Mouse (Mus musculus): ENCODE data around the gene Tgfbr1. TPM values are rescaled to one million over a fixed set of nuclear protein-coding genes. Genes with fewer than 3 reads are reported as not detected.
A peak's percentile ranks its signal among the peaks of the same experiment; 100 is the strongest.
"Not testable (repeated sequence)": the region's sequence is repeated elsewhere in the genome, so short reads cannot be mapped to it uniquely, and the experiment has no call there.

Tgfbr1 gene
- total RNA-seq, 2 experiments from 2014 or later = 24.8 to 26.4 TPM

DNA sequence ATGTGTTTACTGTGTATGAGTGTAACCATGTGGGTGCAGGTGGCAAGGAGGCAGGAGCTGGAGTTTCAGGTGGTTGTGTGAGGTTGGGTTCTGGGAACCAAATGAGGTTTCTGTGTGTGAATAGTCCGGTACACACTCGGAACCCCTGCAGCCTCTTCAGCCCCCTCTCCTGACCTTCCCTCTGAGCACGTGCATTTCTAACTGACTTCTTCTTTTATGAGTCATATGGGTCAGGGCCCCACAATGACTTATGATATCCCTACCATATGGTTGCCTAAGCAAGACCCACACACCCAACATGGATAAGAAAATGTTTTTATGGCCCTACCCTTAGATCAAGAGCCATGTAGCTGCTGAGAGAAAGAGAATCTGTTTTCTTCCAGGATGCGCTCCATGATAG, 6.0 kb upstream of the Tgfbr1 start:
- DNase-seq = no peak

DNA sequence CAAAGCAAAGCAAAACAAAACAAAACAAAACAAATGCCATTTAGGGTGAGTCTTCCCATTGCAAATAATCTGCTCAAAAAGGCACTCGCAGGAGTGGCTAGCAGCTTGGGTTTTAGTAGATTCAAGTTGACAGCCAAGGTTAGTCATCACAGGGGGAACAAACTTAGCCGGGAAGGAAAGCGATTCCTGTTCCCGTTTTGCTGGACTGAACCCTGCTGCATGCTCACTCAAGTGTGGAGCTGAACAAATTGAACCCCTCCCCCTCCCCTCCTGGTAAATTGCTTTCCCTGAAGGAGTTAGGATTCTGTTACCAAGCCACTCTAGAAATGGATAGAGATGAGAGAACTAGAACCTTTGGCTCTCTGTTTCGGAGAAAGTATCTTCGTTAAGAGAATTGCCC, 3.3 kb upstream of the Tgfbr1 start:
- DNase-seq = no peak

DNA sequence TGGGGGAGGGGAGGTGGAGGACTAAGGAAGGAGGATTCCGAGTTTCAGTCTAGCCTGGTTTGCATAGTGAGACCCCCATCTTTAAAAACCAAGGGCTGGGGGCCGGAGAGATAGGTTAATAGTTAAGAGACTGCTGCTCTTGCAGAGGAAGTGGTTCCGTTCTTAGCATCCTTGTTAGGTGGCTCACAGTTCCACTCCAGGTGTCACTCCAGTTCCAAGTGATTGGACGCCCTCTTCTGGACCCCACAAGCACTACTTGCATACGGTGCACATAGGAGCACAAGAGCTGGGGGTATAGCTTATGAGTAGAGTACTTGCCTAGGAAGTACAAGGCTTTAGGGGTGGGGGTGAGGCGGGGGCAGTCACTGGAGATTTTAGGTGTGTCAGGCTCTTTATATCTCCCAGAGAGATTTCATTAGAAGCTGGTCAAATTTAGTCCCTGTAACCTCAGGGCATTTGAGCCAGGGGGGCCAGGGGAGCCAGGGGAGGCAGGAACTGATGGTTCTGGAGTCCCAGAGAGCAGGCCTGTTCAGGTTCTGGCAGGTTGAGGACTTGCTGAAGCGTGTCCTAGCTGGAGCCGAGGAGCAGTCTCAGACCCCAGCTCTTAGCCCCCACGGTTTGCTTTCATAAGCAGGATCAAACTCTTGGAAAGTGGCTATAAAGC, 1.5 kb upstream of the Tgfbr1 start:
- DNase-seq = peak; percentile 47

DNA sequence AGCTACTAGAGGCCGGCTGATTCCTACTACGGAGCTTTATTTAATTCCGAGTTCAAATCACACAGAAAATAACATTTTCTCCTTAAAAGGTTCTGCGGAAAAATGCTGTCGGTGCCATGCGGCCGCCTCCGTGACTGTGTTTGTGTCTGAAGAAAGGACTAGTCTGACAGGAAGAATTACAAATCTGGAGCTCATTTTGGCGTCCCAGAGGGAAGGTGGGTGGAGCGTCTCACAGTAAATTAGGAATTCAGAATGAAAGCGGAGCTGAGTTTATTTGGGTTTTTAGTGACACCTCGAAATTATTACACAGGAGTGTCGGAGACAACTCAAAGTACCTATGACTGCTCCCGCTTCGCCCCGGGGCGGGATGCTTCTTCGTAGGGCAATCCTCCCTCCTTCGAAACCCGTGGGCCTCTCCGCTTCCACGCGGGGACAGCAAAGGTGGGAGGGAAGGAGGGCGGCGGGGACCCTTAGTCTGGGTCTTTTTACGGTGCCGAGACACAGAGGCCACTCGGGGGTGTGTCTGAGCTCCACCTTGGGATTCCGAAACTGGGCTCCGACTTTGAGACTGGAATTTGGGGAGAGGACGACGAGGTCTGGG, 861 bp upstream of the Tgfbr1 start:
- DNase-seq = peak; percentile 60

DNA sequence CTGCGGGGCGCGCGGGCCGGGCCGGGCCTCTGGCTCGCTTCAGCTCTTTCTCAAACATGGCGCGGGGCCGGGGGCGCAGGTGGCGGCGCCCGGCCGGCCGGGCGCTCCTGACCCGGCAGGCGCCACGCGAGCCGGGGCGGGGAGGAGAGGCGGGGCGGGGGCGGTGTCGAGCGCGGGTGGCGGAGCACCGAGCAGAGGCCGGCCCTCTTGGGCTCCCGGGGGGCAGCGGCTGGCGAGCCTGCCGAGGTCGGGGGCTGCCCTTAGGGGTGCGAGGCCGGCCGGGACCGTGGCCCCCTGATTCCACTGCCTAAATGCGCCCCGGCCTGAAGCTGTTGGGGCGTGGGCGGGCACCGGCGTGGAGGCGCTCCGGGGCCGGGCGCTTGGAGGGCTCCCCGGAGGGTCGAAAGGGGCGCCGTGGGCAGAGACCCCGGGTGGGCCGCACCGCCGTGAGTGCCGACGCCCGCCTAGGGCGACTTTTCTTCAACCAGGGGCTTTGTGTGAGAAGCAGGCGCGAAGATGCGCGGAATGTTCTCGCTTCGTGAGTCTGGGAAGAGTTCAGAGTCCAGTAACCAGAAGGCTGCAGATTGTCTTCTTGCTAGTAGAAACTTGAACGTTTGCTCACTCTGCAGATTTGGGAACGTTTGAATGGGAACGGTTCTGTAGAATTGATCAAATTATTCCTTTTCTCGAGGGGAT, 542 bp downstream of the Tgfbr1 start:
- DNase-seq = peak; percentile 89

- DNase-seq = no peak
Measured at GRCm38 (mm10) chr4:47354304-47354703, 1.3 kb downstream of the Tgfbr1 start.

DNA sequence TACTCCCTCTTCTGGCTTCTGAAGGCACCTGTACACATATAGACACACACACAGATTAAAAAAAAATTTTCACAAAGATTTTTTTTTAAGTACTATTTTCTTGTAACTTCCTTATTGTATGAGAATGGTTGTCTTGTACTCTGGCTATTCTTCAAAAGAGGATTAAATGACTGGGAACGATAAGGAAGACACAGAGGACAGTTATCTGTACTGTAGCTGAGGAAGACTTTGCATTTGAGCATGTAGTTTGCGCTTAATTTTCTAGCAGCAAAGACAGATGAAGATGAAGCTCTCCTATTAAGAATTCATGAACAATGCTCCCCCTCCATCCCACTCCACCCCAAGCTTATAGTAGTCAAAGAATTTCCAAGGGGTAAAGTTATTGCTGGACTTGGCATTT, 9.6 kb downstream of the Tgfbr1 start:
- DNase-seq = no peak

- DNase-seq = no peak
Measured at GRCm38 (mm10) chr4:47363134-47363533, 10.1 kb downstream of the Tgfbr1 start.

GRCm38 (mm10) chr4:47368717-47369116, 15.7 kb downstream of the Tgfbr1 start:
- no peak for DNase-seq

GRCm38 (mm10) chr4:47378716-47379115, 25.7 kb downstream of the Tgfbr1 start:
- no peak for DNase-seq

DNA sequence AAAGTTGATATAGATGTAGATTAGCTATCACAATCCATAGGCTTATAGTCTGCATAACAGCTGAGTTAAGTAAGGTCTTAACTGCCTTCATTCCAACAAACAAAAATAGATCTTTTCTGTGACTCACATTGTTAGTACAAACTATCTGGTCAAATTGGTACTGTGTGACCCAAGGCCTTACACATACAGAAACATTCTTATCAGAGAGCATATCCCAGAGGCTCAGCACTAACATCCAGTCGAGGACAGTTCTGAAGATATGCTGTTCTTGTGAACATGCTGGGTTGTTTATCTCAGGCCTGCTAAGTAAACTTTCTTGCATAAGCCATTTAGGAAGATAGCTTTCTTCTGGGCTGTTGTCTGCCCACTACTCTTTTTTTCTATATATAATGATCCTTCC, 29.4 kb downstream of the Tgfbr1 start:
- DNase-seq = no peak

DNA sequence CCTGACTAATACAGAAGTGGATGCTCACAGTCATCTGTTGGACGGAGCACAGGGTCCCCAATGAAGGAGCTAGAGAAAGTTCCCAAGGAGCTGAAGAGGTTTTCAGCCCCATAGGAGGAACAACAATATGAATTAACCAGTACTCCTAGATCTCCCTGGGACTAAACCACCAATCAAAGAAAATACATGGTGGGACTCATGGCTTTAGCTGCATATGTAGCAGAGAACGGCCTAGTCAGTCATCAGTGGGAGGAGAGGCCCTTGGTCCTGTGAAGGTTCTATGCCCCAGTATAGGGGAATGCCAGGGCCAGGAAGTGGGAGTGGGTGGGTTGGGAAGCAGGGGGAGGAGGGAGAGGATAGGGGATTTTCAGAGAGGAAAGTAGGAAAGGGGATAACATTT, 38.9 kb downstream of the Tgfbr1 start:
- not testable (repeated sequence) for DNase-seq

DNA sequence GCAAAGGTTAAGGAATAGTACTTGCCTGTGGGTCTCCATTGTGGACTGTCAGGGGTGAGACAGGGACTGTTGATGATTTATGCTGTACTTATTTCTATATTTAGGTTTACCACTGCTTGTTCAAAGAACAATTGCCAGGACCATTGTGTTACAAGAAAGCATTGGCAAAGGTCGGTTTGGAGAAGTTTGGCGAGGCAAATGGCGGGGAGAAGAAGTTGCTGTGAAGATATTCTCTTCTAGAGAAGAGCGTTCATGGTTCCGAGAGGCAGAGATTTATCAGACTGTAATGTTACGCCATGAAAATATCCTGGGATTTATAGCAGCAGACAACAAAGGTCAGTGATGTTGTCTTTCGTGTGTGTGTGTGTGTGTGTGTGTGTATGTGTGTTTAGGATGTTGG, 43.2 kb downstream of the Tgfbr1 start:
- no peak for DNase-seq

DNA sequence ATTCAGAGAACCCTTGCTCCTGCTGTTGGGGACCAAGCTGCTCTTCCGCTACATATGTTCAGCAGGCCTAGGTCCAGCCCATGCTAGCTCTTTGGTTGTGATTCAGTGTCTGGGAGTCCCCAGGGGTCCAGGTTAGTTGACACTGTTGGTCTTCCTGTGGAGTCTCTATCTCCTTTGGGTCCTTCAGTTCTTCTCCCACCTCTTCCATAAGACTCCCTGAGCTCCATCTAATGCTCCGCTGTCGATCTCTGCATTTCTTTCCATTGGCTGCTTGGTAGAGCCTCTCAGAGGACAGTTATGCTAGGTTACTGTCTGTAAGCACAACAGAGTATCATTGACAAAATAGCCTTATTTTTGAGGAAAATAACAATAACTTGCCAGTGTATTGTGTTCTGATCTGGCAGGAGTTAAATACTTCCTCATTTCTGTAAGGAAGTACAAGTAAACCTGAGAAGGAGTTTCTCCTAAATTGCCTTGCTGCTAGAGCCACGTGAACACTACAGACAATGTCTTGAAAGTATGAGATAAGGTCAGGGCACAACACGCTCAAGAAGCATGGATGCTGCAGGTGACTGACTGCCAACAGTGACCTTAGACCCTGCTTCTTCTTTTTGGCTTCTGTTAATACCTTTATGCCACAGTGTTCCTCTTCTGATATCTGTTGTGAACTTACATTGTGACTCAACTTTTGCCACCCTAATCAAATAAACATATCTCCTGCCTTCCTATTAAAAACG, 45.1 kb downstream of the Tgfbr1 start:
- no peak for DNase-seq

DNA sequence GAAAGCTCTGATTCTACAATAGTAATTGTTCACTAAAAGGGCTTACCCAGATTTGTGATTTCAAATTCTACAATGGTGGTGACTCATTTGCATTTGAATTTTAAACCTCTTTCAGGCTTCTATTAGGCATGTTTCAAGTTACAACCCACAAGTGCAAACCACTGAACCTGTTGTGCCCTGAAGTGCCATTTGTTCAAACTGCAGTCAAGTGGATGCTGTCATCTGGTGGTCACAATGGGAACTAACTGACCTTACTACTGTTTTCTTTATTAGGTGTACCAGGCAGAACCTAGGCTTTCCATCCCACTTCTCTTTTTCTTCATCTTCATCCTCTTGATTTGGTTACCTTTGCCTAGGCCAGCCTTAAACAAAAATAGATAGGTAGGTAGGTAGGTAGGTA, 46.8 kb downstream of the Tgfbr1 start:
- DNase-seq = peak; percentile 49

DNA sequence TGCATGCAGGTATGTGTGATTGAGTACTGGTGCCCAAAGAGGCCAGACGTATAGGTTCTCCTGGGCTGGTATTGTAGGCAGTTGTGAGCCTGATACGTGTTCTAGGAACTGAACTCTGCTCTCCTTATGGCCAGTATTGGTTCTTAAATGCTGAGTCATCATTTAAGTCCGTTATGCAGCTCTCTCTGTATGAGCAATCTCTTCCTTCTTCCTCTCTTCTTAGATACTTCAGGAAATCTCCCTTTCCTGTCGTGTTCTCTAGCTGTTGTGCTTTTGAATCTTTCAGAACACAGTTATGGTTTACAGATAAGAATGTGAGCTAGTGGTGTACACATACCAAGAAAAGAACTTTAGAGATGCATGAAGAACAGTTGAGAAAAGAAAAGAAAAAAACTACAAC, 47.3 kb downstream of the Tgfbr1 start:
- DNase-seq = no peak

DNA sequence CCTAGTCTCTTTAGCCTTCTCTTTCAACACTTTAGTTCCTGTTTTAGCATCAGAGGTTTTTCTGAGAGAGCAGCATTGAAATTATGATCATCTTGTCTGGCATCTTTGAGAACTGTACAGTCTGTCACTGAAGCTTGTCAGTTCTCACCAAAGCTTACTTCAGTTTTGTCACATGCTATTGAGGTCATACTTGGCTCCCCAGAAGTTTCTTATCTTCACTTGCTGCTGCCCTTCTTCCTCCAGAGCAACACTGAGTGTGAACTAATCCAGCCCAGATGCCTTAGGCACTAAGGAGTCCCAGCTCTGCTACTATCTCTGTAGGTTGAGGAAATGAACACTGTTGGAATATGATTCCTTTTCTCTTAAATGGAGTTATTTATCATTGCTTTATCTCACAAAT, 49.2 kb downstream of the Tgfbr1 start:
- no peak for DNase-seq

DNA sequence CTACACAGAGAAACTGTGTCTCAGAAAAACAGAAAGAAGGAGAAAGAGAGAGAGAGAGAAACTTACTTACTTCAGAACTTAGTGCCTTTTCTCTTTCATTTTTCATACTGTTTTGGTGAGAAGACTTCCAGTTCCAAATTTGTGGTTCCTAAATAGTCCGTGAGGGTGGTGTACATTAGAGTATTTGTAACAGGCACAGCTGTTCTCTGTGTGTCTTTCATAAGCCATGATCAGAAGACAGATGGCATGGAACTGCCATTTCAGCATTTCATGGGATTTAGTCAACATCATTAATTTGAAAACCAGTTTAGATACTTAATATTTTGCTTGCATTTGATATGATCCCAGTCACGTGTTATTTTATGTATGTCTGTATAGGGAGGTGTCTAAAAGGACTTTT, 51.5 kb downstream of the Tgfbr1 start:
- DNase-seq = no peak

DNA sequence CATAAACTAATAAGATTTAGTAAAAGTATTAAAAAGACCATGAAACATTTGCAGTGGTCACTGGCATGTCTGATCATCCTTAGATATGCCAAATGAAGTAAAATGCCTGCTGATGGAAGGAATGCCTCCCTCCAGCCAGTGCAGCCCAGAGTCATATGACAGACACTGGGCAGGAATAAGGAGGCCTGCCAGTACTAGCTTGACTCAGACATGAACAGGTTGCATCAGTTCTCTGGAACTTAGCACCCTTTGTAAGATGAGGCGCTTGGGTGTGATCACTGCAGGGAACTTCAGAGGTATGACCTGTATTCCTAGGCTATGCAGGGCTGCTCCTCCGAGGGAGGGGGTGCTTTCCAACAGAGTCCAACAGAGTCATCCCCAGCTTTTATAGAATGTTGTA, 54.1 kb downstream of the Tgfbr1 start:
- no peak for DNase-seq

GRCm38 (mm10) chr4:47417871-47418270, 64.8 kb downstream of the Tgfbr1 start:
- DNase-seq = no peak

DNA sequence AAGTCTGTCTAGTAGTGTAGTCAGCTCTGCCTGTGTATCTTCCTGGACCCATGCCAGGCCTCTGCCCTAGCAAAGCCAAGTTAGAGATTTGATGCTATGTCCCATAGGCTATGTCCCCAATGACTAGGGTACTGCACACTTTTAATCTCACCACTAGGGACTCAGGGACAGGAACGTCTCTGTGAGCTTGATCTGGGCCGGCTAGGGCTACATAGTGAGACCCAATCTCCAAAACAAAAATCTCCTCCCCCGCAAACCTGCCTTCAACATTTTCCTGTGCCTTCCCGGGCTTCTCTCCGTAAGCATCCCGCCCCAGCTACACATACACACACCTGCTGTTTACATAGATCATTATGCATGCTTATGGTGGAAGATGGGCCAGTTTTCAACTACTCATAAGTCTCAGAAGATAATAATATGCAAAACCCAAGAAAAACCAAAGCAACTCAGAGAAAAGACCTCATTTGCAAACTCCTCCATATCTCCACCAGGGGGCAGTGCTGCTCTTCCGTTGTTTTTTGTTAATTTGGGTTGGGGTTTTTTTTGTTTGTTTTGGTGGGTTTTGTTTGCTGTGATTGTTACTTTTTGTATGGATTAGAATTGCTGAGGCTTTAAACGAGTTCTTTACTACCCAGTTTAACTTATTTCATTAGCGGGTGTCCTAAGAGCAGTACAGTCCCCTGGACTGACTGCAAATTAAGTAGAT, 66.4 kb downstream of the Tgfbr1 start:
- peak; percentile 31 for DNase-seq

GRCm38 (mm10) chr4:47420191-47420590, 67.2 kb downstream of the Tgfbr1 start:
- DNase-seq = no peak
